Mouse (Mus musculus): Measurements from ENCODE around the gene Bcar3. TPM values are rescaled to one million over a fixed set of nuclear protein-coding genes. Genes with fewer than 3 reads are reported as not detected.

The Bcar3 gene
- polyA plus RNA-seq, 1 experiment from 2014 or later, result 13.7 TPM

GRCm38 (mm10) chr3:122393836-122394374 lies 100.0 kb downstream of the Bcar3 start:
- Histone ChIP-seq H3K36me3 (ENCODE audit: control insufficient read depth, insufficient read depth, low read length) (no peaks in the 10 kb centered on the region), H3K9me3 (replicated peaks; ENCODE audit: control insufficient read depth, low read length) (no peaks in the 10 kb centered on the region), H3K4me2 (ENCODE audit: low read depth, low read length) (no peak overlapping the region), H3K9ac (ENCODE audit: low read length) (no peak overlapping the region), H3K27ac (ENCODE audit: low read length) (no peak overlapping the region), H3K4me3 (replicated peaks; ENCODE audit: low read length) (no peak overlapping the region), H3K27me3 (ENCODE audit: control insufficient read depth, insufficient read depth, low read length) (no peaks in the 10 kb centered on the region), H3K4me1 (ENCODE audit: control insufficient read depth, insufficient read depth, low read length) (no peaks in the 10 kb centered on the region)
- no peak for ATAC-seq (ENCODE audit: insufficient read depth, low FRiP score)
- 74% methylated on average over 12 of the region's 12 CpGs for WGBS

DNA sequence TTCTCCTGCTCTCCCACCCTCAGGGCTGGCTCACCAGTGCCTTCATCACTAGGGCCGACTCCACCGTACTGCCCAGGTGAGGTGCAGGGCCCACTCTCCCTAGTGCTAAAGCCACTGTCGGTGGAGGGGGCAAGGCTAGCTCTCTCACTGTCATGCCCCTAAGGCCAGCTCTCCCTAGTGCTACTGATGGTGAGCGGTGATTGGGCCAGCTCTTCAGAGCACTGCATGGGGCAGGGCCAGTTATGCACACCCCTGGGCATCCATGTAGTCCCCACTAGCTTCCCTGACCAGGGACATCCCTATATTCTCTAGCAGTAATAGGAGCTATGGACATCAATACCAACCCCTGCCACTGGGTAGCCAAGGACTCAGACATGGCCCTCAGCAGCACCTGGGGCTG lies 103.0 kb downstream of the Bcar3 start:
- no peak overlapping the region for H3K4me2 ChIP-seq (ENCODE audit: low read depth, low read length)
- 91% methylated on average over 4 of the region's 4 CpGs for whole genome bisulfite sequencing
- no peak overlapping the region for H3K27ac ChIP-seq (ENCODE audit: low read length)
- H3K9ac ChIP-seq (ENCODE audit: low read length), result no peak overlapping the region
- H3K27me3 ChIP-seq (ENCODE audit: control insufficient read depth, insufficient read depth, low read length), result no peaks in the 10 kb centered on the region
- H3K36me3 ChIP-seq (ENCODE audit: control insufficient read depth, insufficient read depth, low read length), result no peaks in the 10 kb centered on the region
- no peak overlapping the region for H3K4me3 ChIP-seq (replicated peaks; ENCODE audit: low read length)
- no peaks in the 10 kb centered on the region for H3K9me3 ChIP-seq (replicated peaks; ENCODE audit: control insufficient read depth, low read length)
- 0 out of 2 replicates have a peak, but pooled peaks cover 5% of the 10 kb centered on the region for H3K4me1 ChIP-seq (ENCODE audit: control insufficient read depth, insufficient read depth, low read length)
- no peak for ATAC-seq (ENCODE audit: insufficient read depth, low FRiP score)

DNA sequence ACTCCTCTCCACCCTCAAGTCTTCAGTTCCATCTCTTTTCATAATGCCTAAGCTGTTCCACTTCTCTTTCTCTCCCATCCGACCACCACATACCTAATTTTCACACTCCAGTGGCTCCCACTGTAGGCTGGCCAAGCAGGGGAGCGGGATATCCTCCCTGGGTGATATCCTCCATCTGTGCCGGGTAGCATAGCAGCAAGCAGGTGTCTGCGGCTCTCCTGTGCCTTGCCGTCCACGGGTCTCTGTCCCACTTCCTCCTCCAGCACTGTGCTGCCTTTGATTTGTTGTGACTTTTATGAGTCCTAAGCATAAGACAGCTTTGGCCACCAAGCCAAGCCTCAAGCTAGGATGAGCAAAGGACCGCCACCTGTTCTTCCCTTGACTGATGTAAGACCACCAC lies 103.5 kb downstream of the Bcar3 start:
- WGBS, result 81% methylated on average over 7 of the region's 7 CpGs
- Histone ChIP-seq H3K4me1 (ENCODE audit: control insufficient read depth, insufficient read depth, low read length) (0 out of 2 replicates have a peak, but pooled peaks cover 9% of the 10 kb centered on the region), H3K27ac (ENCODE audit: low read length) (no peak overlapping the region)

GRCm38 (mm10) chr3:122401011-122401410 lies 107.1 kb downstream of the Bcar3 start:
- Histone ChIP-seq H3K4me3 (replicated peaks; ENCODE audit: low read length) (no peak overlapping the region), H3K36me3 (ENCODE audit: control insufficient read depth, insufficient read depth, low read length) (no peaks in the 10 kb centered on the region), H3K4me1 (ENCODE audit: control insufficient read depth, insufficient read depth, low read length) (0 out of 2 replicates have a peak, but pooled peaks cover 14% of the 10 kb centered on the region), H3K27ac (ENCODE audit: low read length) (no peak overlapping the region), H3K9me3 (replicated peaks; ENCODE audit: control insufficient read depth, low read length) (no peaks in the 10 kb centered on the region), H3K27me3 (ENCODE audit: control insufficient read depth, insufficient read depth, low read length) (no peaks in the 10 kb centered on the region), H3K4me2 (ENCODE audit: low read depth, low read length) (no peak overlapping the region), H3K9ac (ENCODE audit: low read length) (no peak overlapping the region)
- 91% methylated on average over 2 of the region's 2 CpGs for WGBS
- ATAC-seq (ENCODE audit: insufficient read depth, low FRiP score), result no peak

More for the DNA sequence above, 103.5 kb downstream of the Bcar3 start:
- no peak for ATAC-seq (ENCODE audit: insufficient read depth, low FRiP score)
- Histone ChIP-seq H3K4me2 (ENCODE audit: low read depth, low read length) (no peak overlapping the region), H3K36me3 (ENCODE audit: control insufficient read depth, insufficient read depth, low read length) (no peaks in the 10 kb centered on the region), H3K9me3 (replicated peaks; ENCODE audit: control insufficient read depth, low read length) (no peaks in the 10 kb centered on the region), H3K4me3 (replicated peaks; ENCODE audit: low read length) (no peak overlapping the region), H3K9ac (ENCODE audit: low read length) (no peak overlapping the region), H3K27me3 (ENCODE audit: control insufficient read depth, insufficient read depth, low read length) (no peaks in the 10 kb centered on the region)

DNA sequence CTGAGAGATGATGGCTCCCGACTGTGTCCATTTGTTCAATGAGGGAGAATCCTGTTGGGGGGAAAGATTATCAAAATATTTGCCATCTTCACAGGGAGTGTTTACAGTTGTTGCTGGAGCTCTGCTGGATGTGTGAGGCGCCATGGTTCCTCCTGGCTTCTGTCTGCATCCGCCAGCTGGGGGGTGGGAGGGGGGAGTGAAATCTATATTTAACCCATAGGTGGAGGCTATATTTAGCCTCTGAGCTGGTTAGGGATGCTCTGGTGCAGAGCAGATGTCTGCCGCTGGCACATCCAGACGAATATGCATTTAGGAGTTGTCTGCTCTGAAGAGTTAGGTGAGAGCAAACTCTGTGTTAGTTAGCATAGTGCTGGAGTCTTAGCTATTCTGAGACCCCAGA lies 108.2 kb downstream of the Bcar3 start:
- peak; percentile 61; the same call in 1 of the 2 replicates for ATAC-seq (ENCODE audit: insufficient read depth, low FRiP score)

DNA sequence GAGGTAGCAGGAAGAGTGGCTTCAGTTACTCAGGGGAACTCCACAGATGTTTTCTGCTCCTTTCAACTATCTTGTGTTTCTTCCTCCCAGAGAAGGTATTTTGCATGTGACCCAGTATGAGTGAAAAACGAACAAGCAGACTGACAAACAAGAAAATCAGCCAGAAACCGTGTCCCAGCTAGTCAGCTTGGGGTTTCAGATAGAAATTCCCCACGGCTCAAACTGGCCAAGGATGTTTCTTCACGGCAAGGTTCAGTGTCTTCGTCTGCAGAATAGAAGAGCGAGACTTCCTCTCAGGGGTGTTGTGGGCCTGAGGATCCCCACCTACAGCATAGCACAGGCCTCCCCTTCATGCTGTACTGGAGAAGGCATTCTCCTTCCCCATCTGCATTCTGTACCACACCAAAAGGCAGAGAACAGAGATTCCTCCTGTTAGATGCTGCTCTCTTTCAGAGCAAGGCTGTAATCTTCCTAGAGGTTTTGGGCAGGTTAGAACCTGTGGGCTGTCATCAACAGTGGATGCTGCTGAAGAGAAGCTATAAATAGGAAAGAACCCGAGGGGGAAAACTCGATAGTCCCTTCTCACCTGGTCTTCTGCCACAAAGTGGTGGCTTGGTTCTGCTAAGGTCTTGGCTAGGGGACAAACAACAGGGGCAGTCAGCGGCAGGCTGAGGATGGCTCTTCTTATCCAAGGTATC lies 110.1 kb downstream of the Bcar3 start:
- Histone ChIP-seq H3K4me2 (ENCODE audit: low read depth, low read length) (no peak overlapping the region), H3K27me3 (ENCODE audit: control insufficient read depth, insufficient read depth, low read length) (no peaks in the 10 kb centered on the region), H3K4me1 (ENCODE audit: control insufficient read depth, insufficient read depth, low read length) (0 out of 2 replicates have a peak, but pooled peaks cover 14% of the 10 kb centered on the region), H3K36me3 (ENCODE audit: control insufficient read depth, insufficient read depth, low read length) (no peaks in the 10 kb centered on the region), H3K9me3 (replicated peaks; ENCODE audit: control insufficient read depth, low read length) (no peaks in the 10 kb centered on the region), H3K27ac (ENCODE audit: low read length) (no peak overlapping the region), H3K9ac (ENCODE audit: low read length) (no peak overlapping the region), H3K4me3 (replicated peaks; ENCODE audit: low read length) (no peak overlapping the region)
- WGBS, result 72% methylated on average over 9 of the region's 9 CpGs
- ATAC-seq (ENCODE audit: insufficient read depth, low FRiP score), result no peak

More for the DNA sequence above, 108.2 kb downstream of the Bcar3 start:
- Histone ChIP-seq H3K36me3 (ENCODE audit: control insufficient read depth, insufficient read depth, low read length) (no peaks in the 10 kb centered on the region), H3K4me1 (ENCODE audit: control insufficient read depth, insufficient read depth, low read length) (0 out of 2 replicates have a peak, but pooled peaks cover 14% of the 10 kb centered on the region), H3K27ac (ENCODE audit: low read length) (no peak overlapping the region; the same call in 1 of the 2 replicates), H3K4me2 (ENCODE audit: low read depth, low read length) (no peak overlapping the region), H3K27me3 (ENCODE audit: control insufficient read depth, insufficient read depth, low read length) (no peaks in the 10 kb centered on the region), H3K9me3 (replicated peaks; ENCODE audit: control insufficient read depth, low read length) (no peaks in the 10 kb centered on the region), H3K4me3 (replicated peaks; ENCODE audit: low read length) (no peak overlapping the region), H3K9ac (ENCODE audit: low read length) (no peak overlapping the region)
- 29% methylated on average over 5 of the region's 5 CpGs for WGBS

- H3K4me2 ChIP-seq (ENCODE audit: low read depth, low read length), result no peak overlapping the region
- no peak overlapping the region for H3K9ac ChIP-seq (ENCODE audit: low read length)
- 34% methylated on average over 8 of the region's 8 CpGs for WGBS
- H3K36me3 ChIP-seq (ENCODE audit: control insufficient read depth, insufficient read depth, low read length), result no peaks in the 10 kb centered on the region
- no peak overlapping the region for H3K27ac ChIP-seq (ENCODE audit: low read length)
- H3K27me3 ChIP-seq (ENCODE audit: control insufficient read depth, insufficient read depth, low read length), result no peaks in the 10 kb centered on the region
- no peaks in the 10 kb centered on the region for H3K9me3 ChIP-seq (replicated peaks; ENCODE audit: control insufficient read depth, low read length)
- no peak overlapping the region for H3K4me3 ChIP-seq (replicated peaks; ENCODE audit: low read length)
- 0 out of 2 replicates have a peak, but pooled peaks cover 14% of the 10 kb centered on the region for H3K4me1 ChIP-seq (ENCODE audit: control insufficient read depth, insufficient read depth, low read length)
- ATAC-seq (ENCODE audit: insufficient read depth, low FRiP score), result no peak
Observed at GRCm38 (mm10) chr3:122405203-122405956, 111.4 kb downstream of the Bcar3 start.

- WGBS, result 70% methylated on average over 8 of the region's 8 CpGs
- H3K27ac ChIP-seq (ENCODE audit: low read length), result no peak overlapping the region
Observed at GRCm38 (mm10) chr3:122406416-122406815, 112.5 kb downstream of the Bcar3 start.

DNA sequence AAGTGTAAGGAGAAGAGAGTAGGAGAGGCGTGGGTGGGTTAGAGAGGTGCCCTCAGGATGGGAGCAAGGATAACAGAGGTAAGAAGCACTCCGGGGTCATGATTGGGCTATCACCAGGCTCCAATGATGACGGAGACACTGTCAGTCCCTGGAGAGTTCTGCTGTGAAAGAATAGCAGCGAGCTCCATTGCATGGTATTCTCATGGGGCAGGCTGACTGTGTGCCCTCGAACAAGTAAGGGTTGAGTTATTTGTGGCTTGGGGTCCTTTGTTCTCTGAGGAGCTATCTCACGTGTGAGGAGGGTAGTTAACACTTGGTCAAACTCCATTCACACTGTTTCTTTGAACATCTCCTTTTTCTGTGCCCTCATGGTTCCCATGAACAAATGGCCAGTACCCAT lies 113.8 kb downstream of the Bcar3 start:
- Histone ChIP-seq H3K4me1 (ENCODE audit: control insufficient read depth, insufficient read depth, low read length) (0 out of 2 replicates have a peak, but pooled peaks cover 4% of the 10 kb centered on the region), H3K36me3 (ENCODE audit: control insufficient read depth, insufficient read depth, low read length) (no peaks in the 10 kb centered on the region), H3K4me3 (replicated peaks; ENCODE audit: low read length) (no peak overlapping the region), H3K4me2 (ENCODE audit: low read depth, low read length) (no peak overlapping the region), H3K9ac (ENCODE audit: low read length) (no peak overlapping the region), H3K27ac (ENCODE audit: low read length) (no peak overlapping the region), H3K27me3 (ENCODE audit: control insufficient read depth, insufficient read depth, low read length) (no peaks in the 10 kb centered on the region), H3K9me3 (replicated peaks; ENCODE audit: control insufficient read depth, low read length) (no peaks in the 10 kb centered on the region)
- 89% methylated on average over 6 of the region's 6 CpGs for WGBS
- ATAC-seq (ENCODE audit: insufficient read depth, low FRiP score), result no peak

More at GRCm38 (mm10) chr3:122406416-122406815, 112.5 kb downstream of the Bcar3 start:
- H3K36me3 ChIP-seq (ENCODE audit: control insufficient read depth, insufficient read depth, low read length), result no peaks in the 10 kb centered on the region
- H3K4me2 ChIP-seq (ENCODE audit: low read depth, low read length), result no peak overlapping the region
- no peak overlapping the region for H3K4me3 ChIP-seq (replicated peaks; ENCODE audit: low read length)
- ATAC-seq (ENCODE audit: insufficient read depth, low FRiP score), result no peak
- no peaks in the 10 kb centered on the region for H3K9me3 ChIP-seq (replicated peaks; ENCODE audit: control insufficient read depth, low read length)
- H3K27me3 ChIP-seq (ENCODE audit: control insufficient read depth, insufficient read depth, low read length), result no peaks in the 10 kb centered on the region
- H3K4me1 ChIP-seq (ENCODE audit: control insufficient read depth, insufficient read depth, low read length), result 0 out of 2 replicates have a peak, but pooled peaks cover 14% of the 10 kb centered on the region
- H3K9ac ChIP-seq (ENCODE audit: low read length), result no peak overlapping the region

Measured in stomach, embryonic 16.5 days (tissue).